Comparison of ENCODE assay signal across 8 mouse cellular contexts in the genomic region with DNA sequence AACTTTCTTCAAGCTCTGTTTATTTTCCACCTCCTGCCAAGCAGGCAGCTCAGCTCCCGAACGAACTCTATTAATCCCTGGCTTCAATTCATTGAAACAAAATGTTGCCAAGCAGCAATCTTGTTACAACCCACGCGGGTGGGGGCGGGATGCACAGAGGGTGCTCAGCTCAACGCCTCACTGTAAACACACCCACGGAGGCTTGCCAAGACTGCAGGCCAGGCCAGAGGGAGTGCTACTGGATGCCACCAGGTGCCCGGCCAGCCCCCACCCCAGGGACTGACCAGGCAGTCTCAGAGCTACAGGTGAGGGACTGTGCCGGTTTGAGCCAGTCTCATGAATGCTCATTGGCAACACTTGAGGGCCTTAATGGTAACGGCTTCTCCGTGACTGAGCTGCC. TPM values are rescaled to one million over a fixed set of nuclear protein-coding genes. Genes with fewer than 3 reads are reported as not detected.
A peak's percentile ranks its signal among the peaks of the same experiment; 100 is the strongest.
DNase-seq lines count a peak whose midpoint lies in the region; ATAC-seq and TF ChIP-seq lines count a peak whose summit lies in the region.

No protein-coding gene starts in this region.

- no peaks in the 10 kb centered on the region for H3K36me3 ChIP-seq in forebrain, embryonic 14.5 days (ENCODE audit: control insufficient read depth, insufficient read depth, low read length)
- no peaks in the 10 kb centered on the region for H3K36me3 ChIP-seq in forebrain, embryonic 10.5 days (replicated peaks)
- no peaks in the 10 kb centered on the region for H3K36me3 ChIP-seq in thymus, adult 2 months (ENCODE audit: control insufficient read depth, insufficient read depth, low read length)

- ATAC-seq in forebrain, embryonic 14.5 days: peak; percentile 48; the same call in 1 of the 2 replicates

- H3K4me2 ChIP-seq in forebrain, embryonic 14.5 days (ENCODE audit: low read length): no peak overlapping the region

- no peaks in the 10 kb centered on the region for H3K4me1 ChIP-seq in forebrain, embryonic 14.5 days (ENCODE audit: control insufficient read depth, insufficient read depth, low read length)
- peaks cover 10% of the 10 kb centered on the region for H3K4me1 ChIP-seq in forebrain, embryonic 10.5 days
- H3K4me1 ChIP-seq in thymus, adult 2 months (replicated peaks; ENCODE audit: control insufficient read depth, insufficient read depth, low read length): no peaks in the 10 kb centered on the region

- TF ChIP-seq POLR2A in thymus, adult 2 months (IDR thresholded peaks at IDR 0.05; ENCODE audit: control insufficient read depth, extremely low read depth, insufficient read depth, low read length, poor library complexity): no peak

- no peak for TF ChIP-seq CTCF in thymus, adult 2 months (IDR thresholded peaks at IDR 0.05; ENCODE audit: borderline replicate concordance, control insufficient read depth, extremely low read depth, insufficient read depth, low read length, poor library complexity)

- no peak overlapping the region for H3K9ac ChIP-seq in forebrain, embryonic 14.5 days (ENCODE audit: low read length)

- no peaks in the 10 kb centered on the region for H3K27me3 ChIP-seq in forebrain, embryonic 14.5 days (replicated peaks; ENCODE audit: control insufficient read depth, insufficient read depth, low read length)
- no peaks in the 10 kb centered on the region for H3K27me3 ChIP-seq in forebrain, embryonic 10.5 days (ENCODE audit: poor library complexity, severe bottlenecking)
- H3K27me3 ChIP-seq in thymus, adult 2 months (ENCODE audit: control insufficient read depth, insufficient read depth, low read length): no peaks in the 10 kb centered on the region

- H3K9me3 ChIP-seq in forebrain, embryonic 14.5 days (replicated peaks; ENCODE audit: control insufficient read depth, low read length): no peaks in the 10 kb centered on the region
- H3K9me3 ChIP-seq in forebrain, embryonic 10.5 days: no peaks in the 10 kb centered on the region

- DNase-seq in forebrain, embryonic 14.5 days (ENCODE audit: low spot score): peak; percentile 78
- no peak for DNase-seq in forebrain, embryonic 10.5 days (ENCODE audit: extremely low spot score, low spot score)
- DNase-seq in cerebellum, adult 8-10 months: peak; percentile 65
- peak; percentile 54 to 72 for DNase-seq in kidney, adult 8-10 months
- peak; percentile 64 to 85 for DNase-seq in left cerebral cortex, adult 9 months (ENCODE audit: low spot score in 2 of 2)
- DNase-seq in right cerebral cortex, postnatal 14 days: peak; percentile 62
- no peak for DNase-seq in thymus, adult 2 months
- DNase-seq in MN1 (ENCODE audit: low spot score): no peak

- 0 out of 2 replicates have a peak overlapping the region, but pooled peaks have one; percentile 30 for H3K27ac ChIP-seq in forebrain, embryonic 14.5 days (ENCODE audit: low read depth, low read length)
- no peak overlapping the region for H3K27ac ChIP-seq in forebrain, embryonic 10.5 days
- H3K27ac ChIP-seq in thymus, adult 2 months (ENCODE audit: control insufficient read depth, insufficient read depth, low read length): no peak overlapping the region

- no peak overlapping the region for H3K4me3 ChIP-seq in forebrain, embryonic 14.5 days (ENCODE audit: low read depth, low read length)
- H3K4me3 ChIP-seq in forebrain, embryonic 10.5 days: no peak overlapping the region
- no peak overlapping the region for H3K4me3 ChIP-seq in thymus, adult 2 months (ENCODE audit: control insufficient read depth, insufficient read depth, low read length)

- WGBS in forebrain, embryonic 14.5 days: 21% methylated on average over 11 of the region's 11 CpGs
- 59% methylated on average over 11 of the region's 11 CpGs for WGBS in forebrain, embryonic 10.5 days
- WGBS in thymus, adult 2 months: 73% methylated on average over 11 of the region's 11 CpGs

RNA-seq across cellular contexts. Expression of gene Atp2b2, which starts 50.9 kb away (rescaled TPM):
- 13.4 and 20.5 TPM in 2 replicates for polyA plus RNA-seq in forebrain, embryonic 14.5 days (2014; fragmentation: Nextera tagmentation; extraction: Ambion mirVana)
- 1.1 and 1.4 TPM in 2 replicates for polyA plus RNA-seq in forebrain, embryonic 10.5 days (2016; fragmentation: Nextera tagmentation; extraction: Ambion mirVana)
- polyA plus RNA-seq in thymus, adult 2 months (2012; rRNA removed): 0.23 and 0.26 TPM in 2 replicates

Comparison
In these comparisons a context has a peak if more than half of its experiments do, and no peak if none do; other contexts are left out.
1. DNase-seq: peak in forebrain, embryonic 14.5 days (single experiment), cerebellum, adult 8-10 months (single experiment), kidney, adult 8-10 months (2 of 2), left cerebral cortex, adult 9 months (2 of 2) and right cerebral cortex, postnatal 14 days (single experiment); none in forebrain, embryonic 10.5 days (single experiment), thymus, adult 2 months (single experiment) and MN1 (single experiment).